Mouse (Mus musculus) adrenal gland, postnatal 36 days (tissue): ENCODE data around the gene Myo5c. TPM values are rescaled to one million over a fixed set of nuclear protein-coding genes. Genes with fewer than 3 reads are reported as not detected.
"Not testable (repeated sequence)": the region's sequence is repeated elsewhere in the genome, so short reads cannot be mapped to it uniquely, and the experiment has no call there.

Source experiments
- DNase-seq, 2 experiments: peaks; one replicate each; pipeline ENCODE4 v3.0.0; 2021; ENCODE audit warnings: mixed read lengths in 1 of 2
- total RNA-seq, 2 experiments: library from RNA; stranded (reverse); gene quantifications; 2 replicates each; pipeline ENCODE4 v1.2.3; 2021

Gene Myo5c
- total RNA-seq, 2 experiments from 2014 or later, result 2.1 to 2.5 TPM

DNA sequence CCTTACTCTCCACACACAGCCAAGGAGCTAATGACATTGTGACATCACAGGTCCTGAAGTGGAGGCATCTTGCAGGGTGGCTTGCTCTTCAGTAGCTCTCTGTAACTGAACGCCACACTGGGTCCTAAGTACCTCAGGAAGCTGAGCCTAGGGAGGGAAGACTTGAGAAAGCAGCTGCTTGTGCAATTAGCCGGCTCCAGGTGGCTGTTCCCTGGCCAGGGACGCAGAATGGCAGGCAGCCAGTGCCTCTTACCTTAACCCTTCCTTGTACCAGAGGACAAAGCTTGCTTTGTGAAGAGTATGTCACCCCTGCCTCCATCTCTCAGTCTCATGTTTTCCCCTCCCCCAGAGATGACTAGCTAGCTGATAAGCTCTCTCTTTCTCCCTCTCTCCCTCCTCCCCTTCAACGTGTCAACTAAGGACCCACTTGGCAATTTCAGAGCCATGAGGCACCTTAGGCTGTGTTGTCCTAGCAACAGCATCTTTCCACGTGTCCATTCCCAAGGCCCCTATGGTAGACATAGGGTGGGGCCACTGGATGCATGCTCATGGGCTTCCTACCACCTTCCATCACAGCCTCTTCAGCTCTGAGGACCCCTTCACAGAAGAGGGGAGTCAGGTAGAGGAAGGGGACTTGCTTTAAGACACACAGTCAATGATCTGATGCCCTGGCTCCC lies 12.0 kb downstream of the Myo5c start:
- no peak for DNase-seq

GRCm38 (mm10) chr9:75244527-75244926 lies 12.7 kb downstream of the Myo5c start:
- no peak for DNase-seq

GRCm38 (mm10) chr9:75246080-75246930 lies 14.5 kb downstream of the Myo5c start:
- no peak for DNase-seq

GRCm38 (mm10) chr9:75247870-75248269 lies 16.1 kb downstream of the Myo5c start:
- no peak for DNase-seq

GRCm38 (mm10) chr9:75248359-75248758 lies 16.5 kb downstream of the Myo5c start:
- no peak for DNase-seq

- DNase-seq, result no peak
These were observed 17.1 kb downstream of the Myo5c start for GRCm38 (mm10) chr9:75248874-75249273.

GRCm38 (mm10) chr9:75253158-75253557 lies 21.3 kb downstream of the Myo5c start:
- DNase-seq, result not testable (repeated sequence)

- DNase-seq, result no peak
These were observed 21.9 kb downstream of the Myo5c start for GRCm38 (mm10) chr9:75253766-75254165.

GRCm38 (mm10) chr9:75254196-75254955 lies 22.6 kb downstream of the Myo5c start:
- peak in 1 of 2 experiments; percentile 23 for DNase-seq

GRCm38 (mm10) chr9:75255820-75256545 lies 24.2 kb downstream of the Myo5c start:
- no peak for DNase-seq

GRCm38 (mm10) chr9:75258792-75259191 lies 27.0 kb downstream of the Myo5c start:
- no peak for DNase-seq

DNA sequence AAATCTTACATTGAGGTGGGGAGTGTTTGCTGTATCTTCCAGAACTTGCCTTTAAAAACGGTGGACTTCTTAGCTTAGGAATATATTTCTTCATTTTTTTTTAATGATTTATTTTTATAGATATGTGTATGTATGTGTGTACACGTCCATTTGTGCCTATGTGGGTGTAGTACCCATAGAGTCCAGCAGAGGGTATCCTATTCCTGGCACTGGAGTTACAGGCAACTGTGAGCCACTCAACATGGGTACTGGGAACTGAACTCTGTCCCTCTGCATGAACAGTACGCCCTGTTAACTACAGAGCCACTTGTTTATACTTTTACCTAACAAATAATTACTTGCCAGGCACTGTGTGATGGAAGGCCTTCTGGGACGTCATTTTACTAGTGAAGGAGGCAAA lies 27.8 kb downstream of the Myo5c start:
- DNase-seq, result no peak

GRCm38 (mm10) chr9:75261332-75261872 lies 29.6 kb downstream of the Myo5c start:
- DNase-seq, result no peak

DNA sequence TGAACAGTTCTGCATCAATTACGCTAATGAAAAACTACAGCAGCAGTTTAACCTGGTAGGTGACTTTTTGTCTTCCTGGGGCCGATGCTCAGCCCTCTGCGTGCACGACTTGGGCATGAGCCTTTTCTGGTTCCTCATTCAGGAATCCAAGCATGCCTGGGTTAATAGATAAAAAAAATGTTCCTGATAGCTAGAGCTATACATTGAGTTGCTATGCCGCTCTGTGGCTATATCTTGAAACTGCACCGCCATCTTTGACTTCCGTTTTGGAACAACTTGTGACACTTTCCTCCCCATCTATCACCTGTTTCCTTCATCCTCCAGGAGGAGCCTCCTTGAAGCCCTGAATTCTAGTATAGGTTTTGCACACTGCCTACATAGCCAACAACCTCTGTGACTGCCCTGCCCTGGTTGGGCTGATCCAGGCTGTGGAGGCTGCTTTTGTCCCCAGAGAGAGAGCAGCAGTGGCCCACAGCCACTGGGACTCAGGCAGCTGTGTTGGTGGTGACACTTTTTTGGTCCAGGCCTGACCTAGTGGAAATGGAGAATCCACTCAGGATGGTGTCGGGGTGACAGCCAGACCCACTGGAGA lies 30.5 kb downstream of the Myo5c start:
- DNase-seq, result no peak

DNA sequence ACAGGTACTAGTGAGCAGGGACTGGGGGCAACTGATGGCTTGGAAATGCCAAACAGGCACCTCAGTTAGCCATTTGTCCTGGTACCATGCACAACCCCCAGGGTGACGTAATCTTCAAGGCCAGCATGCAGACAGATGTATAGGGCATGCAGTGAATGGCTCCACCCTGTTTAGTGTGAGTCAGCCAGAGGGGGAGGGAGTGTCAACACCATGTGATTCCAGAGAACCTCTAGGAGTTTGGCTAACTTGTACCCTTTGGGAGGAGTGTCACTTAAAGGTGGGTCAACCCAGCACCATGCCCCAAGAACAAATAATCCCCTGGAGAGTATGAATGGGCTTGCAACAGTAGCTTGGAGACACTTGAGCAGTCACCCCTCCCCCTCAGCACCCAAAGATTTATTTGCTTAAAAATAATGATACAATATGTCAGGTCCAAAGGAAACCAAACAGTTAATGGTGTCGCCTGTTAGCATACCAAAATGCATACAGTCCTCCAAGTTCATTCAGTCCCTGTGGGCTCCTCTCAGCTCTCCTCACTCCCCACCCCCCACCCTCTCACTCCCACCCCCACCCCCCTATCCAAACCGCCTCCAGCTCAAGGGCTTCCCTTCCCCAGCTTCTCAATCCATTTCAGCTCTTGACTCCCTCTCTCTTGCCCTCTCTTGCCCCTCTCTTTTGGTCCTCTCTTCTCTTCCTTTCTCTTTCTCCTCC lies 32.3 kb downstream of the Myo5c start:
- no peak for DNase-seq

DNA sequence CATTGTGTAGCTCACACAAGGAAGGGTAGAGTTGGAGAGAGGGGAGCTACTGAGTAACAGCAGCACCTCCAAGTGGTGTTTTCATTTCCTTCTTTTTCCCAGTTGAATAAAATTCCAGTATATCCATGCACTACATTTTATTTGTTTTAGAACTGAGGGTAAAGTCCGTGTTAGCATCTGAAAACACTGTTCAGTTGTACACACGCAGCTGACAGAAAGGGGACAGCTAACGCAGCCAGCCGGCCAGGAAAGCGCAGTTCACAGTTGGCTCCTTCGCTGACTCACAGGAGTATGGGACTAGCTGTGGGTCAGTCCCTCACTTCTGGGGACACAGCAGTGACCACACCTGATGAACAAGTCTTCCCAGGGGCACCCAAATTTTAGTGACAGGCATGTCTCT lies 35.3 kb downstream of the Myo5c start:
- no peak for DNase-seq

- no peak for DNase-seq
These were observed 38.6 kb downstream of the Myo5c start for GRCm38 (mm10) chr9:75270382-75270781.

DNA sequence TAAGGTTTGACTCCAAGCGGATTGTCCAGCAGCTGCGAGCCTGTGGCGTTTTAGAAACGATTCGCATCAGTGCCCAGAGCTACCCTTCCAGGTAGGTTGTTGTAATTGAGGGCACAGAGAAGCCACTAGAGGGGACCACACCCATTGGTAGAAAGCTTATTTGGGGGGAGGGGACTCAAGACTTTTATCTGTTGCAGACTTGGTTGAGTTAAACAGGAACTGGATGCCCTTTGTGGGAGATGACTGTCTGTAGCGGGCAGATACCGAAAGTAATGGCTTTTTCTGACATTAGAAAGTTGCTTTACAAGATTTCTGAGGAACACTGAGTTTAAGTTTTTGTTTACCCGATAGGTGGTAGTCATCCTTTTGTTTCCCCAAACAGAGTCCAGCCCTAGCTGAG lies 39.7 kb downstream of the Myo5c start:
- no peak for DNase-seq

GRCm38 (mm10) chr9:75273646-75274045 lies 41.8 kb downstream of the Myo5c start:
- DNase-seq, result peak; percentile 29 to 60

GRCm38 (mm10) chr9:75274486-75274885 lies 42.7 kb downstream of the Myo5c start:
- no peak for DNase-seq

DNA sequence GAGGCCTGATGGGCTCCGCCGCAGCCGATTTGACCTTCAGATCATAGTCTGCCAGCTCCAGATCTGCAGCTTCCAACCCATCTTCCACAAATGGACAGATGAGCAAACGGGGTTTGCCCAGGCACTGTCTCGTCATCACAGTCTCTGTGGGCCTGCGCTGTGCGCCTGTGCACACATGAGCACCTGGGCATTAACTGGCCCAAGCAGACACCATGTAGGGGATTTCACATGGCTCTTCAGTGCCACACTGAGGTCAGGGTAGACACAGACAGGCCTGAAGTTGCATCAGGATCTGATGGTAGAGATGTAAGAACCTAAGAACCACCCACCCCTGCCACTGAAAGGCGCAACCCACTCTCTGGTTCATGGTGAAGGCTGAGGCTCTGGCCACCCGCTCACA lies 43.2 kb downstream of the Myo5c start:
- DNase-seq, result no peak
